Mouse (Mus musculus) midbrain, embryonic 16.5 days (tissue): ENCODE data around the gene Slc22a7. TPM values are rescaled to one million over a fixed set of nuclear protein-coding genes. Genes with fewer than 3 reads are reported as not detected.

Experiments used
- ATAC-seq: fragments of 200-750 bp; cut with Nextera tagmentation; 2 replicates; pipeline ENCODE4 v1.8.0; 2017; ENCODE audit warnings: moderate TSS enrichment
- H3K27ac ChIP-seq: fragments of 300-500 bp; sonication (generic); 2 replicates; pipeline ENCODE4 v1.5.1; 2014; ENCODE audit warnings: mild to moderate bottlenecking, low read length, mixed read lengths
- H3K27me3 ChIP-seq: fragments of 300-500 bp; sonication (generic); 2 replicates; pipeline ENCODE4 v1.6.1; 2014; ENCODE audit warnings: low read depth, low read length, mixed read lengths; ENCODE audit not compliant: control insufficient read depth, insufficient read depth
- H3K36me3 ChIP-seq: fragments of 300-500 bp; sonication (generic); 2 replicates; pipeline ENCODE4 v1.6.1; 2014; ENCODE audit warnings: mild to moderate bottlenecking, low read length, moderate library complexity, mixed read lengths; ENCODE audit not compliant: control insufficient read depth, insufficient read depth
- H3K4me1 ChIP-seq: fragments of 300-500 bp; sonication (generic); 2 replicates; pipeline ENCODE4 v1.6.1; 2014; ENCODE audit warnings: mild to moderate bottlenecking, low read length, mixed read lengths; ENCODE audit not compliant: control insufficient read depth, insufficient read depth
- H3K4me2 ChIP-seq: fragments of 300-500 bp; sonication (generic); 2 replicates; pipeline ENCODE4 v1.6.1; 2014; ENCODE audit warnings: mild to moderate bottlenecking, low read length, mixed read lengths
- H3K4me3 ChIP-seq: fragments of 300-500 bp; sonication (generic); 2 replicates; pipeline ENCODE4 v1.5.1; 2014; ENCODE audit warnings: low read depth, mild to moderate bottlenecking, low read length, moderate library complexity, mixed read lengths
- H3K9ac ChIP-seq: fragments of 300-500 bp; sonication (generic); 2 replicates; pipeline ENCODE4 v1.6.1; 2014; ENCODE audit warnings: low read depth, low read length, mixed read lengths
- H3K9me3 ChIP-seq: fragments of 300-500 bp; sonication (generic); replicated peaks from 2 replicates; pipeline ENCODE4 v1.6.1; 2014; ENCODE audit warnings: mild to moderate bottlenecking, low read length, mixed read lengths; ENCODE audit not compliant: control insufficient read depth, poor library complexity, severe bottlenecking
- WGBS: fragments of 180-500 bp; shearing (Covaris S2); extraction: QIAGEN DNeasy Blood & Tissue Kit; methylation state at CpG from one replicate; pipeline ENCODE4 v1.1.7; 2014; 5-methylcytosine and 5-hydroxymethylcytosine counted together
- polyA plus RNA-seq: library from polyadenylated mRNA; unstranded; fragments of >200 nt; fragmentation: Nextera tagmentation; extraction: Ambion mirVana; gene quantifications from 2 replicates; pipeline ENCODE4 v1.2.1, GENCODE M21; 2015

Gene Slc22a7
- polyA plus RNA-seq, 1 experiment from 2014 or later: not detected

- no peak overlapping the region for H3K27ac ChIP-seq
- peaks cover 24% of the 10 kb centered on the region for H3K4me1 ChIP-seq
- H3K27me3 ChIP-seq: peaks cover 2% of the 10 kb centered on the region; the same call in 1 of the 2 replicates
- H3K4me3 ChIP-seq: no peak overlapping the region
- no peaks in the 10 kb centered on the region for H3K9me3 ChIP-seq
- no peak overlapping the region for H3K9ac ChIP-seq
- no peak for ATAC-seq
- 38% methylated on average over 5 of the region's 5 CpGs for WGBS
- H3K36me3 ChIP-seq: peaks cover 2% of the 10 kb centered on the region; the same call in 1 of the 2 replicates
- no peak overlapping the region for H3K4me2 ChIP-seq
Measured at GRCm38 (mm10) chr17:46452683-46453082, 14.4 kb upstream of the Slc22a7 start.

GRCm38 (mm10) chr17:46446264-46446663 is 8.0 kb upstream of the Slc22a7 start:
- Histone ChIP-seq H3K9ac (no peak overlapping the region), H3K4me3 (no peak overlapping the region), H3K36me3 (peaks cover 16% of the 10 kb centered on the region), H3K9me3 (no peaks in the 10 kb centered on the region), H3K27ac (no peak overlapping the region), H3K27me3 (peaks cover 21% of the 10 kb centered on the region), H3K4me1 (no peaks in the 10 kb centered on the region), H3K4me2 (no peak overlapping the region)
- no peak for ATAC-seq
- WGBS: 91% methylated on average over 16 of the region's 16 CpGs

- peaks cover 14% of the 10 kb centered on the region for H3K36me3 ChIP-seq
- peak overlapping the region; percentile 14; the same call in 1 of the 2 replicates for H3K4me2 ChIP-seq
- peaks cover 21% of the 10 kb centered on the region for H3K27me3 ChIP-seq
- H3K27ac ChIP-seq: no peak overlapping the region
- WGBS: 8% methylated on average over 49 of the region's 50 CpGs
- H3K4me3 ChIP-seq: no peak overlapping the region
- H3K4me1 ChIP-seq: no peaks in the 10 kb centered on the region
- no peak overlapping the region; the same call in 1 of the 2 replicates for H3K9ac ChIP-seq
- H3K9me3 ChIP-seq: no peaks in the 10 kb centered on the region
- no peak for ATAC-seq
Measured at GRCm38 (mm10) chr17:46444839-46445579, 6.8 kb upstream of the Slc22a7 start.

- Histone ChIP-seq H3K27me3 (peaks cover 2% of the 10 kb centered on the region; the same call in 1 of the 2 replicates), H3K27ac (no peak overlapping the region), H3K9me3 (no peaks in the 10 kb centered on the region), H3K9ac (no peak overlapping the region), H3K36me3 (no peaks in the 10 kb centered on the region), H3K4me2 (no peak overlapping the region), H3K4me1 (no peaks in the 10 kb centered on the region), H3K4me3 (no peak overlapping the region)
- WGBS: 90% methylated on average over 10 of the region's 10 CpGs
- ATAC-seq: no peak
Measured at GRCm38 (mm10) chr17:46439176-46439575, 919 bp upstream of the Slc22a7 start.

- 26% methylated on average over 23 of the region's 23 CpGs for WGBS
- no peaks in the 10 kb centered on the region for H3K36me3 ChIP-seq
- 0 out of 2 replicates have a peak, but pooled peaks cover 2% of the 10 kb centered on the region for H3K27me3 ChIP-seq
- no peak overlapping the region for H3K4me3 ChIP-seq
- H3K9me3 ChIP-seq: no peaks in the 10 kb centered on the region
- H3K4me1 ChIP-seq: no peaks in the 10 kb centered on the region
- no peak overlapping the region for H3K27ac ChIP-seq
- ATAC-seq: peak; percentile 64
- H3K4me2 ChIP-seq: peak overlapping the region; percentile 9; the same call in 1 of the 2 replicates
- H3K9ac ChIP-seq: no peak overlapping the region
Measured at GRCm38 (mm10) chr17:46436672-46437366, 1.4 kb downstream of the Slc22a7 start.

- peak overlapping the region; percentile 38 for H3K4me2 ChIP-seq
- H3K36me3 ChIP-seq: no peaks in the 10 kb centered on the region
- H3K9ac ChIP-seq: no peak overlapping the region
- H3K27me3 ChIP-seq: 0 out of 2 replicates have a peak, but pooled peaks cover 2% of the 10 kb centered on the region
- H3K27ac ChIP-seq: no peak overlapping the region
- 0 out of 2 replicates have a peak overlapping the region, but pooled peaks have one; percentile 9 for H3K4me3 ChIP-seq
- WGBS: 2% methylated on average over 17 of the region's 17 CpGs
- no peaks in the 10 kb centered on the region for H3K4me1 ChIP-seq
- no peak for ATAC-seq
- no peaks in the 10 kb centered on the region for H3K9me3 ChIP-seq
Measured at GRCm38 (mm10) chr17:46433627-46434026, 4.6 kb downstream of the Slc22a7 start.

- H3K9me3 ChIP-seq: no peaks in the 10 kb centered on the region
- no peak within 1 kb of the TSS for H3K27ac ChIP-seq
- peak within 1 kb of the TSS; percentile 23; the same call in 1 of the 2 replicates for H3K4me2 ChIP-seq
- H3K9ac ChIP-seq: no peak within 1 kb of the TSS
- WGBS: 15% methylated on average over 18 of the region's 18 CpGs
- H3K4me3 ChIP-seq: no peak within 1 kb of the TSS
- no peak for ATAC-seq
- no peaks in the 10 kb centered on the region for H3K27me3 ChIP-seq
- H3K36me3 ChIP-seq: no peaks in the 10 kb centered on the region
- H3K4me1 ChIP-seq: no peaks in the 10 kb centered on the region
Measured at GRCm38 (mm10) chr17:46428761-46429414, 9.4 kb downstream of the Slc22a7 start, which contains the start of gene Crip3. TSS of gene Crip3 (plus strand) at chr17:46428926.

GRCm38 (mm10) chr17:46426496-46426895 is 11.8 kb downstream of the Slc22a7 start:
- Histone ChIP-seq H3K4me3 (no peak overlapping the region), H3K27me3 (no peaks in the 10 kb centered on the region), H3K36me3 (no peaks in the 10 kb centered on the region), H3K27ac (no peak overlapping the region), H3K4me2 (no peak overlapping the region), H3K9me3 (no peaks in the 10 kb centered on the region), H3K4me1 (no peaks in the 10 kb centered on the region), H3K9ac (no peak overlapping the region)
- ATAC-seq: no peak
